Mouse (Mus musculus) embryonic facial prominence, embryonic 14.5 days (tissue): ENCODE measurements at regions not wholly inside any gene's neighbourhood (a gene's known extent, or its start where the extent isn't known, plus 50 kb on each side); places are given as distances from the start of the nearest gene placed in this dataset.
A peak's percentile ranks its signal among the peaks of the same experiment; 100 is the strongest.

Experiments
- ATAC-seq: fragments of 200-750 bp; cut with Nextera tagmentation; 2 replicates; pipeline ENCODE4 v1.8.0; 2017; ENCODE audit warnings: low read depth, moderate number of reproducible peaks, moderate TSS enrichment
- DNase-seq: peaks from one replicate; pipeline ENCODE4 v3.0.0-alpha.2; 2015; ENCODE audit warnings: low spot score
- H3K27ac ChIP-seq: fragments of 300-500 bp; sonication (generic); replicated peaks from 2 replicates; pipeline ENCODE4 v1.5.1; 2014; ENCODE audit warnings: low read depth, mild to moderate bottlenecking, low read length, moderate library complexity
- H3K27me3 ChIP-seq: fragments of 300-500 bp; sonication (generic); replicated peaks from 2 replicates; pipeline ENCODE4 v1.6.1; 2014; ENCODE audit warnings: low read length; ENCODE audit not compliant: control insufficient read depth, insufficient read depth
- H3K36me3 ChIP-seq: fragments of 300-500 bp; sonication (generic); 2 replicates; pipeline ENCODE4 v1.6.1; 2014; ENCODE audit warnings: low read length, mixed read lengths; ENCODE audit not compliant: control insufficient read depth, insufficient read depth
- H3K4me1 ChIP-seq: fragments of 300-500 bp; sonication (generic); 2 replicates; pipeline ENCODE4 v1.6.1; 2014; ENCODE audit warnings: antibody characterized with exemption, low read length; ENCODE audit not compliant: control insufficient read depth, insufficient read depth
- H3K4me2 ChIP-seq: fragments of 300-500 bp; sonication (generic); 2 replicates; pipeline ENCODE4 v1.6.1; 2014; ENCODE audit warnings: low read depth, mild to moderate bottlenecking, low read length, moderate library complexity, mixed read lengths
- H3K4me3 ChIP-seq: fragments of 300-500 bp; sonication (generic); 2 replicates; pipeline ENCODE4 v1.5.1; 2014; ENCODE audit warnings: low read depth, mild to moderate bottlenecking, low read length
- H3K9ac ChIP-seq: fragments of 300-500 bp; sonication (generic); 2 replicates; pipeline ENCODE4 v1.6.1; 2014; ENCODE audit warnings: low read depth, mild to moderate bottlenecking, low read length, moderate library complexity, mixed read lengths
- H3K9me3 ChIP-seq: fragments of 300-500 bp; sonication (generic); 2 replicates; pipeline ENCODE4 v1.6.1; 2016; ENCODE audit warnings: low read length; ENCODE audit not compliant: control insufficient read depth
- WGBS: fragments of 180-500 bp; shearing (Covaris S2); extraction: QIAGEN DNeasy Blood & Tissue Kit; methylation state at CpG from one replicate; pipeline ENCODE4 v1.1.7; 2014; 5-methylcytosine and 5-hydroxymethylcytosine counted together

GRCm38 (mm10) chr11:113014186-113015010, 232.4 kb downstream of the Sox9 start:
- no peaks in the 10 kb centered on the region for H3K36me3 ChIP-seq
- H3K9me3 ChIP-seq, result no peaks in the 10 kb centered on the region
- no peak overlapping the region for H3K9ac ChIP-seq
- peak overlapping the region; percentile 36 for H3K4me2 ChIP-seq
- peak overlapping the region; percentile 77 for H3K27ac ChIP-seq
- DNase-seq (peak; percentile 91), ATAC-seq (peak; percentile 44; the same call in 1 of the 2 replicates)
- H3K4me1 ChIP-seq, result peaks cover 43% of the 10 kb centered on the region
- 21% methylated on average over 10 of the region's 10 CpGs for WGBS
- H3K4me3 ChIP-seq, result no peak overlapping the region
- no peaks in the 10 kb centered on the region for H3K27me3 ChIP-seq

GRCm38 (mm10) chr11:113015686-113016304, 233.8 kb downstream of the Sox9 start:
- Histone ChIP-seq H3K9ac (no peak overlapping the region), H3K4me2 (no peak overlapping the region), H3K36me3 (no peaks in the 10 kb centered on the region), H3K4me3 (no peak overlapping the region), H3K27ac (no peak overlapping the region), H3K9me3 (no peaks in the 10 kb centered on the region), H3K4me1 (peaks cover 43% of the 10 kb centered on the region), H3K27me3 (no peaks in the 10 kb centered on the region)
- ATAC-seq (no peak), DNase-seq (peak; percentile 17)
- 45% methylated on average over 12 of the region's 13 CpGs for WGBS

- DNase-seq, result peak; percentile 68
- no peak overlapping the region for H3K4me2 ChIP-seq
- H3K4me3 ChIP-seq, result no peak overlapping the region
- H3K9ac ChIP-seq, result no peak overlapping the region
- H3K9me3 ChIP-seq, result no peaks in the 10 kb centered on the region
- ATAC-seq, result peak; percentile 43; the same call in 1 of the 2 replicates
- peaks cover 48% of the 10 kb centered on the region for H3K4me1 ChIP-seq
- H3K27me3 ChIP-seq, result no peaks in the 10 kb centered on the region
- WGBS, result 58% methylated on average over 7 of the region's 7 CpGs
- no peak overlapping the region for H3K27ac ChIP-seq
- no peaks in the 10 kb centered on the region for H3K36me3 ChIP-seq
Observed at GRCm38 (mm10) chr11:113016801-113017715, 235.0 kb downstream of the Sox9 start.

GRCm38 (mm10) chr11:113021533-113021932, 239.5 kb downstream of the Sox9 start:
- peak; percentile 27 for DNase-seq
- no peaks in the 10 kb centered on the region for H3K36me3 ChIP-seq
- no peak overlapping the region for H3K9ac ChIP-seq
- H3K4me2 ChIP-seq, result no peak overlapping the region
- no peaks in the 10 kb centered on the region for H3K27me3 ChIP-seq
- H3K27ac ChIP-seq, result no peak overlapping the region
- peaks cover 23% of the 10 kb centered on the region for H3K4me1 ChIP-seq
- H3K4me3 ChIP-seq, result no peak overlapping the region
- H3K9me3 ChIP-seq, result no peaks in the 10 kb centered on the region
- WGBS, result 30% methylated on average over 4 of the region's 4 CpGs
- ATAC-seq, result no peak

GRCm38 (mm10) chr11:113026994-113027393, 245.0 kb downstream of the Sox9 start:
- Histone ChIP-seq H3K9me3 (no peaks in the 10 kb centered on the region), H3K27ac (no peak overlapping the region), H3K9ac (no peak overlapping the region), H3K4me2 (no peak overlapping the region), H3K4me1 (peaks cover 11% of the 10 kb centered on the region), H3K36me3 (no peaks in the 10 kb centered on the region), H3K4me3 (no peak overlapping the region), H3K27me3 (no peaks in the 10 kb centered on the region)
- WGBS, result 36% methylated on average over 6 of the region's 6 CpGs
- DNase-seq (no peak), ATAC-seq (no peak)

- no peaks in the 10 kb centered on the region for H3K36me3 ChIP-seq
- 88% methylated on average over 8 of the region's 8 CpGs for WGBS
- H3K9ac ChIP-seq, result no peak overlapping the region
- no peak for ATAC-seq
- H3K4me1 ChIP-seq, result peaks cover 11% of the 10 kb centered on the region
- H3K9me3 ChIP-seq, result no peaks in the 10 kb centered on the region
- H3K27me3 ChIP-seq, result no peaks in the 10 kb centered on the region
- H3K27ac ChIP-seq, result no peak overlapping the region
- no peak overlapping the region for H3K4me3 ChIP-seq
- no peak overlapping the region for H3K4me2 ChIP-seq
- no peak for DNase-seq
Observed at GRCm38 (mm10) chr11:113028235-113028919, 246.4 kb downstream of the Sox9 start.

- no peak overlapping the region for H3K9ac ChIP-seq
- WGBS, result 68% methylated on average over 8 of the region's 8 CpGs
- no peaks in the 10 kb centered on the region for H3K36me3 ChIP-seq
- ATAC-seq (no peak), DNase-seq (no peak)
- peaks cover 9% of the 10 kb centered on the region for H3K4me1 ChIP-seq
- no peaks in the 10 kb centered on the region for H3K9me3 ChIP-seq
- H3K27me3 ChIP-seq, result no peaks in the 10 kb centered on the region
- H3K4me2 ChIP-seq, result no peak overlapping the region
- H3K27ac ChIP-seq, result no peak overlapping the region
- H3K4me3 ChIP-seq, result no peak overlapping the region
Observed at GRCm38 (mm10) chr11:113031405-113031804, 249.4 kb downstream of the Sox9 start.
